Mouse (Mus musculus) intestine, postnatal 0 days (tissue): ENCODE measurements around the gene Hmgn5. TPM values are rescaled to one million over a fixed set of nuclear protein-coding genes. Genes with fewer than 3 reads are reported as not detected.

Source experiments
- ATAC-seq: fragments of 200-750 bp; cut with Nextera tagmentation; 2 replicates; pipeline ENCODE4 v1.8.0; 2017; ENCODE audit warnings: mild to moderate bottlenecking, moderate TSS enrichment, moderate library complexity
- H3K27ac ChIP-seq: fragments of 300-500 bp; sonication (generic); 2 replicates; pipeline ENCODE4 v1.5.1; 2014; ENCODE audit warnings: mild to moderate bottlenecking, low read depth, low read length, moderate library complexity
- H3K27me3 ChIP-seq: fragments of 300-500 bp; sonication (generic); replicated peaks from 2 replicates; pipeline ENCODE4 v1.6.1; 2014; ENCODE audit warnings: low read length, mixed read lengths; ENCODE audit not compliant: control insufficient read depth, insufficient read depth
- H3K36me3 ChIP-seq: fragments of 300-500 bp; sonication (generic); 2 replicates; pipeline ENCODE4 v1.6.1; 2014; ENCODE audit warnings: mild to moderate bottlenecking, moderate library complexity; ENCODE audit not compliant: control insufficient read depth, insufficient read depth
- H3K4me1 ChIP-seq: fragments of 300-500 bp; sonication (generic); replicated peaks from 2 replicates; pipeline ENCODE4 v1.6.1; 2014; ENCODE audit warnings: antibody characterized with exemption, low read length, mixed read lengths; ENCODE audit not compliant: control insufficient read depth, insufficient read depth
- H3K4me2 ChIP-seq: fragments of 300-500 bp; sonication (generic); replicated peaks from 2 replicates; pipeline ENCODE4 v1.6.1; 2014; ENCODE audit warnings: low read depth, mild to moderate bottlenecking, moderate library complexity
- H3K4me3 ChIP-seq: fragments of 300-500 bp; sonication (generic); 2 replicates; pipeline ENCODE4 v1.5.1; 2014; ENCODE audit warnings: low read depth, low read length
- H3K9ac ChIP-seq: fragments of 300-500 bp; sonication (generic); 2 replicates; pipeline ENCODE4 v1.6.1; 2014; ENCODE audit warnings: mild to moderate bottlenecking, low read depth, low read length
- H3K9me3 ChIP-seq: fragments of 300-500 bp; sonication (generic); 2 replicates; pipeline ENCODE4 v1.6.1; 2016; ENCODE audit warnings: mixed run types; ENCODE audit not compliant: control insufficient read depth
- CTCF ChIP-seq: sonication (generic); IDR thresholded peaks from 2 replicates; pipeline ENCODE4 v1.5.1; 2016; ENCODE audit warnings: low read depth, mild to moderate bottlenecking, control low read depth, antibody characterized with exemption, moderate library complexity
- WGBS: fragments of 180-500 bp; shearing (Covaris S2); extraction: QIAGEN DNeasy Blood & Tissue Kit; methylation state at CpG from one replicate; pipeline ENCODE4 v1.1.7; 2014; 5-methylcytosine and 5-hydroxymethylcytosine counted together
- polyA plus RNA-seq: library from polyadenylated mRNA; unstranded; fragments of >200 nt; fragmentation: Nextera tagmentation; extraction: Ambion mirVana; gene quantifications from 2 replicates; pipeline ENCODE4 v1.2.1, GENCODE M21; 2015

Gene Hmgn5
- polyA plus RNA-seq, 1 experiment from 2014 or later = 24.1 TPM

DNA sequence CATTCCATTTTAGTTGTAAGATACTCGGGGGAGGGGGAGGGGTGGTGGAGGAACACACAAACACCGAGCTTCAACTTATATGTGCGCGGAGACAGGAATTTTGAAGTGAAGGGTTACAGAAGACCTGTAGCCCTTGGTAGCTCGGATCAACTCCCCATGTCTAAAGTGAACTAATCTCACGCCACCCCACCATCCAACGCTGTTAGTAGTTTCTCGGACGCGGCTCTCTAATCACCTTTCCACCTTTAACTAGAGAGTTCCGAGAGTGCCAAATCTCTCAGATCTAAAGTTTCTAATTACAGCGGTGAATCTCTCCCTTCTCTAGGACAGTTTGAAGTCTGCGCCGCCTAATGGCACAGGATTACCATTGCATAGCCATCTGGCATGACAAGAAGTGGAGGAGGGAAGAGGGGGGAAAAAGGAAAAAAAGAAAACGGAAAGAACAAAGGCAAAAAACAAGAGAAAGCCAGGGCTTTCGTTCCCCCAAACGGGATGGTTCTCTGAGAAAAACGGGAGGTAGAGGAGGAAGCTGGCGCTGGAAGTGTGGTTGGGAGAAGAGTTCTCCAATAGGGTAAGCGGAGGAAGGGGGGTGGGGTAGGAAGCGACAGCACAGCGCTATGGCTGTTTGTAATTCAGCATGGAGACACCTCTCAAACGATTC, 703 bp downstream of the Hmgn5 start:
- peak; percentile 72 for TF ChIP-seq CTCF

DNA sequence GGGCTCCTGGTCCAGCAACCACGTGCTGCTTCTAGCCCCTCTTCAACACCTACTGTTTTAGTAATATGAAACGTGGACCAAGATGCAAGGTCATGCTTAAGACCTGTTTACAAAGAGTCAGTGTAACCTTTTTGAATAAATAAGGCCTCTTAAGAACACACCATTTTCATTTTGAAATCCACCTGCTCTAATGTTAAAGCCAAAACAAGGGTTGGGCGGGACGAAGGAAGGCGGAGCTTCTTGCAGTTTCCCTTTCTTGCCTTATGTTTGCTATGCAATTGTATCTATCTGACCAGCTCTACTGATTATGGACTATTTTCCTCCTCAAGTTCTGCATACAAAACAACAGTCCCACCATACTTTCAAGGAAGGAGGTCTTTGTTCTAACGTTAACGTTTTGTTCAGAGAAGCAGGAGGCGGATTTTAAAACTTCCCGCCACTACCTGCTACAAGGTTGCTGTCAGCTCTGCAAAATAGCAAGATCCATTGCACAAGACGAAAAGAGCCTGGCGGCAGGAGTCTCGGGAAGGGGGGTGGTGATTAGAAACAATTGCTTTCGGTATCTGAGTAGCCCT, 1.5 kb downstream of the Hmgn5 start:
- Histone ChIP-seq H3K27me3 (no peaks in the 10 kb centered on the region), H3K9me3 (no peaks in the 10 kb centered on the region), H3K4me2 (peak overlapping the region; percentile 73), H3K4me1 (no peaks in the 10 kb centered on the region), H3K4me3 (peak overlapping the region; percentile 52), H3K27ac (no peak overlapping the region), H3K9ac (0 out of 2 replicates have a peak overlapping the region, but pooled peaks have one; percentile 34), H3K36me3 (no peaks in the 10 kb centered on the region)
- TF ChIP-seq CTCF = no peak
- ATAC-seq = no peak
- WGBS = 23% methylated on average over 13 of the region's 13 CpGs

More for the DNA sequence above, 703 bp downstream of the Hmgn5 start:
- H3K27ac ChIP-seq = peak overlapping the region; percentile 64
- no peaks in the 10 kb centered on the region for H3K27me3 ChIP-seq
- no peaks in the 10 kb centered on the region for H3K36me3 ChIP-seq
- peak; percentile 76 for ATAC-seq
- no peaks in the 10 kb centered on the region for H3K9me3 ChIP-seq
- 25% methylated on average over 23 of the region's 23 CpGs for WGBS
- no peaks in the 10 kb centered on the region for H3K4me1 ChIP-seq
- H3K4me2 ChIP-seq = peak overlapping the region; percentile 73
- peak overlapping the region; percentile 34; the same call in 1 of the 2 replicates for H3K9ac ChIP-seq
- H3K4me3 ChIP-seq = peak overlapping the region; percentile 52

DNA sequence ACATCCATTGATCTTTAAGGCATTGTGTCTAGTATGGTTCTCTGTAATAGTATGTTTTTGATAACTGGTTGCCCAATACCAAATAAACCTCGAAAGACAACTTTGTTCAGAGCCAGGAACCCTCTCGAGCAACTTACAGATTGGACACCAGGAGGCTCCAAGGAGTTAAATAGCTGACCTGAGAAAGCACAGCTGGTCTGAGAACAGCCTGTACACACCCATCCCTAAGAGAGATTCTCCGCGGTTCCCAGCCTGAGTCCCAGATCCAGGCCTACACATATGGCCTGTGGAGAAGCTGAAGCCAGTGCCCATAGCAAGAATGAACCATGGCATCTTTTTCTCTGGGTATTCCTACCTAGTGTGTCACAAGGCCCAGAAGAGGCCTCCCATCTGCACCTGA, 11.9 kb downstream of the Hmgn5 start:
- H3K4me2 ChIP-seq = no peak overlapping the region
- no peaks in the 10 kb centered on the region for H3K27me3 ChIP-seq
- no peaks in the 10 kb centered on the region for H3K4me1 ChIP-seq
- no peak overlapping the region for H3K9ac ChIP-seq
- no peaks in the 10 kb centered on the region for H3K9me3 ChIP-seq
- H3K27ac ChIP-seq = no peak overlapping the region
- TF ChIP-seq CTCF = peak; percentile 42; the same call in 1 of the 2 replicates
- no peaks in the 10 kb centered on the region for H3K36me3 ChIP-seq
- 57% methylated on average over 4 of the region's 4 CpGs for WGBS
- no peak overlapping the region for H3K4me3 ChIP-seq
- ATAC-seq = no peak

Other genes with a start within 250 kb of the Hmgn5 start
- 1.6 and 1.7 TPM in 2 replicates for gene Brwd3, start 179.0 kb downstream of the Hmgn5 start, polyA plus RNA-seq
- 50.8 and 62.2 TPM in 2 replicates for gene Sh3bgrl, start 82.0 kb upstream of the Hmgn5 start, polyA plus RNA-seq
- 0.38 and 0.43 TPM in 2 replicates for gene Gm6377, start 183.4 kb upstream of the Hmgn5 start, polyA plus RNA-seq